Mouse (Mus musculus): ENCODE results near the gene Kcnf1. TPM values are rescaled to one million over a fixed set of nuclear protein-coding genes. Genes with fewer than 3 reads are reported as not detected.
"Not testable (repeated sequence)": the region's sequence is repeated elsewhere in the genome, so short reads cannot be mapped to it uniquely, and the experiment has no call there.

The Kcnf1 gene
- polyA plus RNA-seq, 1 experiment, result 0.25 TPM

DNA sequence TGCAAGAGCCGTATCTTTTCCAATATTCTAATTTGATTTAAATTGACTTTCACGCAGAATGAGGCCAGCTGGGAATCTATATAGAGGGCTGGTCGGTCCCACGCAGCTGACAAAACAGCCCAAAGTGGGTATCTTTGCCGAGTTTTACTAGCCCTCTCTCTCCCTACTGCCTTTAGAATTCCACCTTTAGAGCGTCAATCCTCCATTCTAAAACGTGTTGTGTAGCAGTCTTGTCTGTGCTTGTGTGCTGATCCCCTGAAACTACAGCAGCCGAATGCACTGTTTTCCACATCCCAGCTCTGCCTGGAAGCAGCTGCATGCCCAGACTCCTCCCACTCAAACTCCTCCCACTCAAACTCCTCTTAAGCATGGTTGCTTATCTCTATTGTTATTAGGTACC, 44.4 kb downstream of the Kcnf1 start:
- Histone ChIP-seq H3K36me3 (ENCODE audit: control insufficient read depth, insufficient read depth, low read length, poor library complexity, severe bottlenecking) (no peaks in the 10 kb centered on the region), H3K27ac (ENCODE audit: insufficient read depth, low read length) (no peak overlapping the region), H3K4me1 (ENCODE audit: control insufficient read depth, insufficient read depth, low read length) (no peaks in the 10 kb centered on the region), H3K4me3 (ENCODE audit: low read depth, low read length) (no peak overlapping the region), H3K27me3 (ENCODE audit: control insufficient read depth, insufficient read depth, low read length, poor library complexity, severe bottlenecking) (no peaks in the 10 kb centered on the region), H3K9ac (ENCODE audit: low read depth, poor library complexity, severe bottlenecking) (no peak overlapping the region), H3K9me3 (replicated peaks; ENCODE audit: control insufficient read depth, insufficient read depth, low read length, poor library complexity, severe bottlenecking) (no peaks in the 10 kb centered on the region)
- TF ChIP-seq POLR2A (IDR thresholded peaks at IDR 0.05; ENCODE audit: insufficient read depth, low read length) (no peak), CTCF (IDR thresholded peaks at IDR 0.05; ENCODE audit: low read depth, low read length) (no peak), EP300 (IDR thresholded peaks at IDR 0.05; ENCODE audit: insufficient read depth, low read depth, low read length) (no peak)

DNA sequence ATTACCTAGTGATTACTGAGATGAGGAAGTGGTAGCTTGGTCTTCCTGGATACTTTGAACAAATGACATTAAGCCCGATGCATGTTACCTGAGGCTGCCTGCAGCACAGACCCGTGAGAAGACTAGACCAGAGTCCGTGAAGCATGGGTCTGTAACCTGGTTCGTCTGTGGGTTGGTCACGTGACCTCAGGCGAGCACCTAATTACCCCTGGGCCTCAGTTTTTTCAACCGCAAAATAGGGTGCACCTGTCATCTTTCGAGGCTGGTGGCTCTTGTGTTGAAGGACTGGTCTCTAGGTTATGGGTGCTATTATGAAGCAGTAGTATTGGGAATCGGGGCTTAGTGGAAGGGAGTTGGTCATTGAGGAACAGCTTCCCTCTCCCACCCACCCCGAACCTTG, 45.1 kb downstream of the Kcnf1 start:
- H3K36me3 ChIP-seq (ENCODE audit: control insufficient read depth, insufficient read depth, low read length, poor library complexity, severe bottlenecking), result no peaks in the 10 kb centered on the region
- TF ChIP-seq EP300 (IDR thresholded peaks at IDR 0.05; ENCODE audit: insufficient read depth, low read depth, low read length) (no peak), POLR2A (IDR thresholded peaks at IDR 0.05; ENCODE audit: insufficient read depth, low read length) (no peak), CTCF (IDR thresholded peaks at IDR 0.05; ENCODE audit: low read depth, low read length) (no peak)
- H3K27me3 ChIP-seq (ENCODE audit: control insufficient read depth, insufficient read depth, low read length, poor library complexity, severe bottlenecking), result no peaks in the 10 kb centered on the region
- no peak overlapping the region for H3K4me3 ChIP-seq (ENCODE audit: low read depth, low read length)
- no peak overlapping the region for H3K27ac ChIP-seq (ENCODE audit: insufficient read depth, low read length)
- H3K4me1 ChIP-seq (ENCODE audit: control insufficient read depth, insufficient read depth, low read length), result no peaks in the 10 kb centered on the region
- no peaks in the 10 kb centered on the region for H3K9me3 ChIP-seq (replicated peaks; ENCODE audit: control insufficient read depth, insufficient read depth, low read length, poor library complexity, severe bottlenecking)
- no peak overlapping the region for H3K9ac ChIP-seq (ENCODE audit: low read depth, poor library complexity, severe bottlenecking)

DNA sequence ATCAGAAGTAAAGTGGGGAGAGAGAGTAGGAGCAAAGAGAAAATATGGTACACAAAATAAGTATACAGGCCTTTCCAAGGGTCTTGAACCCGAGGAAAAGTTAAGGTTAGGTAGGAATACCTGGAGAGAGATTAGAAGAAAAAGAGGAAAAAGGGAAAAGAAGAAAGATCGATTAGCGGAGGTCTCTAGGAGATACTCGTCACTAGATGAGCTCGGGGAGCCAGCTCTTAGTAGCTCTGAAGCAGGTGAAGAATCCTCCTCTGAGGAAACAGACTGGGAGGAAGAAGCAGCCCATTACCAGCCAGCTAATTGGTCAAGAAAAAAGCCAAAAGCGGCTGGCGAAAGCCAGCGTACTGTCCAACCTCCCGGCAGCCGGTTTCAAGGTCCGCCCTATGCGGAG, 53.8 kb downstream of the Kcnf1 start:
- not testable (repeated sequence) for H3K36me3 ChIP-seq (ENCODE audit: control insufficient read depth, insufficient read depth, low read length, poor library complexity, severe bottlenecking); H3K27me3 ChIP-seq (ENCODE audit: control insufficient read depth, insufficient read depth, low read length, poor library complexity, severe bottlenecking); H3K4me1 ChIP-seq (ENCODE audit: control insufficient read depth, insufficient read depth, low read length); H3K4me3 ChIP-seq (ENCODE audit: low read depth, low read length); H3K9me3 ChIP-seq (replicated peaks; ENCODE audit: control insufficient read depth, insufficient read depth, low read length, poor library complexity, severe bottlenecking); H3K27ac ChIP-seq (ENCODE audit: insufficient read depth, low read length); H3K9ac ChIP-seq (ENCODE audit: low read depth, poor library complexity, severe bottlenecking)

Other genes starting within 250 kb of the Kcnf1 start
- gene Pqlc3, start 176.5 kb downstream of the Kcnf1 start, polyA plus RNA-seq (2011; ENCODE audit: insufficient read depth, insufficient read length, low read depth, missing spikeins), result 40.1 and 41.5 TPM in 2 replicates
- gene 2410004P03Rik, start 165.2 kb downstream of the Kcnf1 start, polyA plus RNA-seq (2011; ENCODE audit: insufficient read depth, insufficient read length, low read depth, missing spikeins), result 0.28 and 0.90 TPM in 2 replicates
- gene Pdia6, start 89.7 kb upstream of the Kcnf1 start, polyA plus RNA-seq (2011; ENCODE audit: insufficient read depth, insufficient read length, low read depth, missing spikeins), result 372 and 381 TPM in 2 replicates
- 0.75 TPM in 1 of 2 replicates, not detected in the other for gene Atp6v1c2, start 152.5 kb upstream of the Kcnf1 start, polyA plus RNA-seq (2011; ENCODE audit: insufficient read depth, insufficient read length, low read depth, missing spikeins)
- 60.5 and 61.6 TPM in 2 replicates for gene Nol10, start 171.6 kb upstream of the Kcnf1 start, polyA plus RNA-seq (2011; ENCODE audit: insufficient read depth, insufficient read length, low read depth, missing spikeins)

Data from ES-Bruce4 (cell line).